Mouse (Mus musculus): ENCODE measurements at regions not wholly inside any gene's neighbourhood (a gene's known extent, or its start where the extent isn't known, plus 50 kb on each side); places are given as distances from the start of the nearest gene placed in this dataset.
A peak's percentile ranks its signal among the peaks of the same experiment; 100 is the strongest.

GRCm38 (mm10) chr10:56453578-56454069 lies 76.5 kb downstream of the Gja1 start:
- no peak for DNase-seq (ENCODE audit: low spot score)

- no peak for DNase-seq (ENCODE audit: low spot score)
Measured at GRCm38 (mm10) chr10:56455867-56456468, 78.8 kb downstream of the Gja1 start.

GRCm38 (mm10) chr10:56468537-56468936 lies 91.4 kb downstream of the Gja1 start:
- no peak for DNase-seq (ENCODE audit: low spot score)

- DNase-seq (ENCODE audit: low spot score) = peak; percentile 48
Measured at GRCm38 (mm10) chr10:56468993-56469712, 92.0 kb downstream of the Gja1 start.

GRCm38 (mm10) chr10:56469895-56470294 lies 92.8 kb downstream of the Gja1 start:
- DNase-seq (ENCODE audit: low spot score) = no peak

- DNase-seq (ENCODE audit: low spot score) = no peak
Measured at GRCm38 (mm10) chr10:56474951-56475350, 97.8 kb downstream of the Gja1 start.

- DNase-seq (ENCODE audit: low spot score) = no peak
Measured at GRCm38 (mm10) chr10:56482156-56482716, 105.1 kb downstream of the Gja1 start.

- DNase-seq (ENCODE audit: low spot score) = no peak
Measured at GRCm38 (mm10) chr10:56484931-56485330, 107.8 kb downstream of the Gja1 start.

GRCm38 (mm10) chr10:56485746-56486145 lies 108.6 kb downstream of the Gja1 start:
- DNase-seq (ENCODE audit: low spot score) = peak; percentile 44

- DNase-seq (ENCODE audit: low spot score) = peak; percentile 44
Measured at GRCm38 (mm10) chr10:56486584-56486983, 109.5 kb downstream of the Gja1 start.

- DNase-seq (ENCODE audit: low spot score) = no peak
Measured at GRCm38 (mm10) chr10:56493461-56493860, 116.3 kb downstream of the Gja1 start.

- DNase-seq (ENCODE audit: low spot score) = no peak
Measured at GRCm38 (mm10) chr10:56495352-56495751, 118.2 kb downstream of the Gja1 start.

GRCm38 (mm10) chr10:56519041-56519440 lies 141.9 kb downstream of the Gja1 start:
- DNase-seq (ENCODE audit: low spot score) = no peak

- DNase-seq (ENCODE audit: low spot score) = no peak
Measured at GRCm38 (mm10) chr10:56525791-56526190, 148.7 kb downstream of the Gja1 start.

- DNase-seq (ENCODE audit: low spot score) = no peak
Measured at GRCm38 (mm10) chr10:56537091-56537490, 160.0 kb downstream of the Gja1 start.

GRCm38 (mm10) chr10:56539827-56540511 lies 162.8 kb downstream of the Gja1 start:
- DNase-seq (ENCODE audit: low spot score) = no peak

- no peak for DNase-seq (ENCODE audit: low spot score)
Measured at GRCm38 (mm10) chr10:56542106-56542505, 165.0 kb downstream of the Gja1 start.

GRCm38 (mm10) chr10:56545989-56546388 lies 168.9 kb downstream of the Gja1 start:
- DNase-seq (ENCODE audit: low spot score) = no peak

- DNase-seq (ENCODE audit: low spot score) = no peak
Measured at GRCm38 (mm10) chr10:56546824-56547223, 169.7 kb downstream of the Gja1 start.

- DNase-seq (ENCODE audit: low spot score) = no peak
Measured at GRCm38 (mm10) chr10:56547825-56548224, 170.7 kb downstream of the Gja1 start.

- DNase-seq (ENCODE audit: low spot score) = no peak
Measured at GRCm38 (mm10) chr10:56566836-56567442, 189.8 kb downstream of the Gja1 start.

- no peak for DNase-seq (ENCODE audit: low spot score)
Measured at GRCm38 (mm10) chr10:56582065-56582464, 204.9 kb downstream of the Gja1 start.
